Mouse (Mus musculus) midbrain, embryonic 16.5 days (tissue): ENCODE measurements around the gene Megf11. TPM values are rescaled to one million over a fixed set of nuclear protein-coding genes. Genes with fewer than 3 reads are reported as not detected.

Source experiments
- ATAC-seq: fragments of 200-750 bp; cut with Nextera tagmentation; 2 replicates; pipeline ENCODE4 v1.8.0; 2017; ENCODE audit warnings: moderate TSS enrichment
- H3K27ac ChIP-seq: fragments of 300-500 bp; sonication (generic); 2 replicates; pipeline ENCODE4 v1.5.1; 2014; ENCODE audit warnings: mild to moderate bottlenecking, low read length, mixed read lengths
- H3K27me3 ChIP-seq: fragments of 300-500 bp; sonication (generic); 2 replicates; pipeline ENCODE4 v1.6.1; 2014; ENCODE audit warnings: low read depth, low read length, mixed read lengths; ENCODE audit not compliant: control insufficient read depth, insufficient read depth
- H3K36me3 ChIP-seq: fragments of 300-500 bp; sonication (generic); 2 replicates; pipeline ENCODE4 v1.6.1; 2014; ENCODE audit warnings: mild to moderate bottlenecking, low read length, moderate library complexity, mixed read lengths; ENCODE audit not compliant: control insufficient read depth, insufficient read depth
- H3K4me1 ChIP-seq: fragments of 300-500 bp; sonication (generic); 2 replicates; pipeline ENCODE4 v1.6.1; 2014; ENCODE audit warnings: mild to moderate bottlenecking, low read length, mixed read lengths; ENCODE audit not compliant: control insufficient read depth, insufficient read depth
- H3K4me2 ChIP-seq: fragments of 300-500 bp; sonication (generic); 2 replicates; pipeline ENCODE4 v1.6.1; 2014; ENCODE audit warnings: mild to moderate bottlenecking, low read length, mixed read lengths
- H3K4me3 ChIP-seq: fragments of 300-500 bp; sonication (generic); 2 replicates; pipeline ENCODE4 v1.5.1; 2014; ENCODE audit warnings: low read depth, mild to moderate bottlenecking, low read length, moderate library complexity, mixed read lengths
- H3K9ac ChIP-seq: fragments of 300-500 bp; sonication (generic); 2 replicates; pipeline ENCODE4 v1.6.1; 2014; ENCODE audit warnings: low read depth, low read length, mixed read lengths
- H3K9me3 ChIP-seq: fragments of 300-500 bp; sonication (generic); replicated peaks from 2 replicates; pipeline ENCODE4 v1.6.1; 2014; ENCODE audit warnings: mild to moderate bottlenecking, low read length, mixed read lengths; ENCODE audit not compliant: control insufficient read depth, poor library complexity, severe bottlenecking
- WGBS: fragments of 180-500 bp; shearing (Covaris S2); extraction: QIAGEN DNeasy Blood & Tissue Kit; methylation state at CpG from one replicate; pipeline ENCODE4 v1.1.7; 2014; 5-methylcytosine and 5-hydroxymethylcytosine counted together
- polyA plus RNA-seq: library from polyadenylated mRNA; unstranded; fragments of >200 nt; fragmentation: Nextera tagmentation; extraction: Ambion mirVana; gene quantifications from 2 replicates; pipeline ENCODE4 v1.2.1, GENCODE M21; 2015

Megf11 gene
- polyA plus RNA-seq, 1 experiment from 2014 or later, result 20.5 TPM

DNA sequence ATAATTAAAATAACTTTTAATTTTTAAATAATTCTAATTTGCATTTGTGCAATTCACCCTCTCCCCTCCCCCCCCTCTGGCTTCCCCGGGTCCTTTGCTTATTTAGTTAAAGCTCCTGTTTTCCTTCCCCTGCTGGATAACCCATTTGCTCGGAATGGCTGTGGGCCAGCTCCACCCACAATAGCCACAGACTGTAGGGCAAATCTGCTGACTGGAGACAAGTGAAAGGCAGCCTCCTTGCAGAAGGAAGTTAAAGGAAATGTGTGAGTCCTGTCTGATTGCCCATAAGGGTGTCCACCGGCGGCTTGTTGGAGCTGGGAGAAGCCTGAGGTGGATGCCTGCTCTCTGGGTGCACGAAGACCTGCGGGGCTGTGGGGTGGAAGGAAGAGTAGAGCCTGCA, 62.1 kb downstream of the Megf11 start:
- Histone ChIP-seq H3K27me3 (no peaks in the 10 kb centered on the region), H3K9ac (no peak overlapping the region)
- ATAC-seq, result 0 out of 2 replicates have a peak, but pooled peaks have one; percentile 26

DNA sequence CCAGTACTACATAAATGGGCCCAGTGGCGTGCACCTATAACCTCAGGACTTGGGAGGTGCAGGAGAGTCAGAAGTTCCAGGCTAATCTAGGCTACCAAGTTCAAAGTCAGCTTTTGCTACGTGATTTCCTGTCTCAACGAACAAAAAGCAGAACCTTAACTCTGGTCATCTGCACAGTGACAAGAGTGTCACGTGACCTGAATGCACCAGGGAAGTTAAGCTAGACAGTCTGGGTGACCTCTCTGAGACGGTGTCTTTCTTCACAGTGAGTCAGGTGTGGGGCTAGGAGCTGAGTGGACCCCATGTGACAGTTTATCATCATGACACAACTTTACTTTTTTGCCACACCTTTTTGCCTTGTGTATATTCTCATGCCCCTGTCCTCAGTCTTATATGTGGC, 67.3 kb downstream of the Megf11 start:
- 84% methylated on average over 5 of the region's 5 CpGs for WGBS
- Histone ChIP-seq H3K9ac (no peak overlapping the region), H3K27me3 (no peaks in the 10 kb centered on the region), H3K4me2 (no peak overlapping the region), H3K4me1 (peaks cover 17% of the 10 kb centered on the region), H3K4me3 (no peak overlapping the region), H3K27ac (no peak overlapping the region), H3K36me3 (no peaks in the 10 kb centered on the region), H3K9me3 (no peaks in the 10 kb centered on the region)
- no peak for ATAC-seq

More for the DNA sequence above, 62.1 kb downstream of the Megf11 start:
- Histone ChIP-seq H3K9me3 (no peaks in the 10 kb centered on the region), H3K27ac (0 out of 2 replicates have a peak overlapping the region, but pooled peaks have one; percentile 12), H3K4me2 (no peak overlapping the region), H3K4me3 (no peak overlapping the region), H3K4me1 (peaks cover 20% of the 10 kb centered on the region), H3K36me3 (no peaks in the 10 kb centered on the region)
- 43% methylated on average over 6 of the region's 6 CpGs for WGBS

DNA sequence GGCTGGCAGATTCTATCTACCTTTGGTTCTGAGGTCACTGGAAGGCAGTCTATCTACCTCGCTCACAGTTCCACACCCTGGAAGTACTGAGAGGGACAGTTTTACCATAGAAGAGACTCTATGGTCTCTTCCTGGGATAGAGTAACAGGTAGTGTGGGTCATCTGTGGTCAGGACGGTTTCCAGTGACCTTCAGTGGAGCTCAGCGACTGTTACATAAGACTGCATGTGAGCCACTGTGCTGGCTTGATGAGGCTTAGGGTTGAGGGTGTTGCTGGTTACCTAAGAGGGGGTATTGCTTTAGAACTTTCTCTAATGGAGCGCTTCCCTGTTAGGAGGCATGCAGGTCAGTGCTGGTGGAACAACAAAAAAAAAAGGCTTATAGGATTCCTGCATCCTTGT, 68.8 kb downstream of the Megf11 start:
- Histone ChIP-seq H3K27me3 (no peaks in the 10 kb centered on the region), H3K27ac (no peak overlapping the region), H3K4me1 (peaks cover 17% of the 10 kb centered on the region), H3K4me2 (no peak overlapping the region), H3K9me3 (no peaks in the 10 kb centered on the region), H3K9ac (no peak overlapping the region), H3K4me3 (no peak overlapping the region), H3K36me3 (no peaks in the 10 kb centered on the region)
- ATAC-seq, result no peak
- WGBS, result 86% methylated on average over 4 of the region's 4 CpGs

DNA sequence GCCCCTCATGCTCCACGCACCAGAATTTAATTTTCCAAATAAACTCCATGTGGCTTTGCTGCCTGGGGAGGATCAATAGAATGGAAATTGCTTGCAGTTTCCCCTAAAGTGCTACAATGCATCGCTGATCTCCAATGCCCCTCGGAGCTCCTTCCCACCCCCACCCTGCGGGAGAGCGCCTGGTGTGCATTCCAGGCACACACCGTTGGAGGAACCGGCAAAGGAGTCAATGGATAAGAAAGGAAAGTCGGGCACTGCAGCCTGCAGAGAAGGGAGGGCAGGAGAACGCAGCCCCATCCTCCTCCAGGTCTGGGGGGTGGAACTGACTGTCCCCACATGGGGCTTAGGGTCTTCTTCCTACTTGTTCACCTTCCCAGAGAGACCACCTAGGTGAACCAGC, 70.5 kb downstream of the Megf11 start:
- no peak overlapping the region for H3K4me3 ChIP-seq
- WGBS, result under 1% methylated on average over 9 of the region's 9 CpGs
- H3K9ac ChIP-seq, result 0 out of 2 replicates have a peak overlapping the region, but pooled peaks have one; percentile 7
- no peak for ATAC-seq
- peak overlapping the region; percentile 51 for H3K27ac ChIP-seq
- H3K27me3 ChIP-seq, result no peaks in the 10 kb centered on the region
- H3K36me3 ChIP-seq, result no peaks in the 10 kb centered on the region
- H3K4me1 ChIP-seq, result peaks cover 17% of the 10 kb centered on the region
- peak overlapping the region; percentile 29 for H3K4me2 ChIP-seq
- H3K9me3 ChIP-seq, result no peaks in the 10 kb centered on the region

DNA sequence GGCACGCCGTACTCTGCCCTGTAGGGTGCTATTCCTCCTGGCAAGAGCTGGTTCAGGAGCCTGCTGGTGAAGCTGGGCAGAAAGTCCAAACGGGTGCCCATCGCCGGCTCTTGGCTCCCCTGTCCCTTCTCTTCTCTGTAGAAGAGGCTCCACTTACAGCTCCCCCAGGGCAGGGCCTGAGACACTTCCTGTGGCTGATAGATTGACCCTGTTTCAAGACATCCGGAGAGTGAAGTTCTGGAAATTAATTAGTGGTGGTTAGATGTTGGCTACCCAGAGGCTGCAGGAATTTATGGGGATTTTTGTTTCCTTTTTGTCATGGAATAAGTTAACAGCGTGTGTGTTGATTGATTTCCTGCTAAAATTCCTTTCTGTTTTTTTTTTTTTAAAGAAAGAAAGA, 72.2 kb downstream of the Megf11 start:
- WGBS, result 72% methylated on average over 7 of the region's 7 CpGs
- H3K4me3 ChIP-seq, result no peak overlapping the region
- H3K27ac ChIP-seq, result no peak overlapping the region
- no peaks in the 10 kb centered on the region for H3K36me3 ChIP-seq
- ATAC-seq, result no peak
- no peaks in the 10 kb centered on the region for H3K27me3 ChIP-seq
- H3K9ac ChIP-seq, result no peak overlapping the region
- H3K9me3 ChIP-seq, result no peaks in the 10 kb centered on the region
- no peak overlapping the region for H3K4me2 ChIP-seq
- H3K4me1 ChIP-seq, result peaks cover 17% of the 10 kb centered on the region

DNA sequence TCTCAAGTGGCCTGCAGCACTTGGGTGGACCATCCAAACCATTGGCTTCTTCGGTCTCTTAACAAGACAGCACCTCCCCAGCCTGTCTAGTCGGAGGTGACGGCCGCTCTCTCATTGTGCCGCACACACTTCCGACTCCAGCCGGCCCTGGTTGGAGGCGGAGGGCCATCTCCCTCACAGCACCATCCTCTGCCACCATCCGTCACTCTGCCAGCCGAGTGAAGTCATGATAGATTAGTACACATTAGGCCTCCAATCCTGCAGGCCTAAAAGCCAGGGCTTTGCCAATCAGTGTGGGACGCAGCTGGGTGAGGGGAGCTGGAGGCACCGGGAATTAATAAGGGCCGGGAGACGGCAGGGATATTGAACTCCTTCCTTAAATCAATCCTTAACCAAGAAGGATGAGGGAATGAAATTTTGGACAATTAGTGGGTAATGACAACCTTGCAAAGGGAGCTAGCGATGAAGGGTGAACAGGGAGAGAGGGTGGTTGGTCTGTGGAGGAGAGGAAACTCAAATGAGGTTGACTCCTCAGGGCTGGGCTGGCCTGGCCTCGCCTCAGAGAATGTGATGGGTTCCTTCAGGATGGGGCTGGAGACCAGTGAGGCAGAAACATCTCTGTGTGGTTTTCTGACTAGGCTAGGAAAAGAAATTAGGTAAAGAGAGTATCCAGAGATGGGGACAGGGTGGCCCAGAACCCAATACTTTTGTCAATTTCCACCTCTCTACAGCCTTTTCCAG, 76.3 kb downstream of the Megf11 start:
- Histone ChIP-seq H3K4me3 (no peak overlapping the region), H3K4me2 (no peak overlapping the region), H3K36me3 (no peaks in the 10 kb centered on the region), H3K9me3 (no peaks in the 10 kb centered on the region), H3K27ac (no peak overlapping the region), H3K27me3 (no peaks in the 10 kb centered on the region), H3K4me1 (no peaks in the 10 kb centered on the region), H3K9ac (no peak overlapping the region)
- ATAC-seq, result no peak
- WGBS, result 70% methylated on average over 16 of the region's 16 CpGs

DNA sequence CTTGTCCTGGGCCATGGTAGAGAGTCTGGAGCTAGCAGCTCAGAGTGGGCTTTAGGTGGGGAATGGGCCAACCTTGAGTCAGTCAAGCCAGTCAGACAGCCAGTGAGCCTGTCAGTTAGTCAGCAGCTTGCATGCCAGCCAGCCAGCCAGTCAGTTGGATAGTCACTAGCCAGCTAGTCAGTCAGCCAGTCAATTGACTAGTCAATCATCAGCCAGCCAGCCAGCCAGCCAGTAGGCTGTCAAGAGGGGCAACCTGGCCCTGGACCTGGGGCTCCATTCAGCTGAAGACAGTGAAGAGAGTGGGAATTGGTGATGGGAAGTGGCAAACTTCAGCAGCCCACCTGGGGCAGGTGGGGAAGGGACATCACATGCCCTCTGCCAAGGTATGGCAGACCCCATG, 77.4 kb downstream of the Megf11 start:
- Histone ChIP-seq H3K9me3 (no peaks in the 10 kb centered on the region), H3K27ac (no peak overlapping the region), H3K4me1 (no peaks in the 10 kb centered on the region), H3K4me3 (no peak overlapping the region), H3K9ac (no peak overlapping the region), H3K27me3 (no peaks in the 10 kb centered on the region), H3K36me3 (no peaks in the 10 kb centered on the region), H3K4me2 (no peak overlapping the region)
- ATAC-seq, result no peak

DNA sequence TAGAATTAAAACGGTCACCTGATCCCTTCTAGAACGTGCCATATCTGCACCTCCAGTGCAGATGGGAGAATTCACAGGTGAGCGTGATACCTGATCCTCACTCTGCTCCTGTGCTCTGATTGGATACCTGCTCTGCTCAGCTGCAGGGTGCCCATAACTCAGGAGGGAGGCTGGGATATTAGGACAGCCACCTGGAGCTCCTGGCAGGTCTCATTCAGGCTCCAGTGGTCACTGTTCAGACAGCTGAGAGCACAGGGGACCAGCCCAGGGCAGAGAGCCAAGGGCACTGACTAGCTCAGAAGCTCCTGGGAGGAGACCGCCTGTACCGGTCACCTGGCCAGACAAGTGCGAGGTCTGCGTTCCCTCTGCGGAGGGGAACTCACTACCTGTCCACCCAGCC, 80.7 kb downstream of the Megf11 start:
- Histone ChIP-seq H3K4me3 (no peak overlapping the region), H3K36me3 (no peaks in the 10 kb centered on the region), H3K27me3 (no peaks in the 10 kb centered on the region), H3K27ac (no peak overlapping the region), H3K9me3 (no peaks in the 10 kb centered on the region), H3K4me2 (no peak overlapping the region), H3K9ac (no peak overlapping the region), H3K4me1 (no peaks in the 10 kb centered on the region)
- WGBS, result 71% methylated on average over 8 of the region's 8 CpGs
- no peak for ATAC-seq

DNA sequence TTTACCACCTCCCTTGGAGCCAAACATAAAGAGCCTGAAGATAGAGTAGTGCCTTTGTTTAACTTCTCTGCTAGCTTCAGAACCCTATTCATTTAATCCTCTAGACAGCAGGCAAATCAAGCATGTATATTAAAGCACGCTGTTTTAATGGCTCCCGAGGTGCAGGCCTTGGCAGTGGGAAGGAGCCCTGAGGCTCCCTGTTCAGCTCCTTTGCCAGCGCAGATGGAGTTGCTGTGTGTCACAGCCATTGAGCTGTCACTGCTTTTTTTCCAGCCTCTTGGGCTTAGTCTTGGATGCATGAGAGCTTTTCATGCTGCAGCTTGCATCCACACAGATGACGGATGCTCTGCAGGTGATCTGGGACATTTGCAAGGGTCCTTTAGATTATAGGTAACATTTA, 81.1 kb downstream of the Megf11 start:
- Histone ChIP-seq H3K27ac (no peak overlapping the region), H3K27me3 (no peaks in the 10 kb centered on the region), H3K4me3 (no peak overlapping the region), H3K9me3 (no peaks in the 10 kb centered on the region), H3K9ac (no peak overlapping the region), H3K36me3 (no peaks in the 10 kb centered on the region), H3K4me2 (no peak overlapping the region), H3K4me1 (no peaks in the 10 kb centered on the region)
- ATAC-seq, result no peak
- 22% methylated on average over 4 of the region's 4 CpGs for WGBS
